Mouse (Mus musculus) neural tube, embryonic 14.5 days (tissue): ENCODE data around the gene Mrnip. TPM values are rescaled to one million over a fixed set of nuclear protein-coding genes. Genes with fewer than 3 reads are reported as not detected.

Experiments used
- ATAC-seq: fragments of 200-750 bp; cut with Nextera tagmentation; 2 replicates; pipeline ENCODE4 v1.8.0; 2017; ENCODE audit warnings: low read depth, mild to moderate bottlenecking, moderate TSS enrichment, moderate library complexity
- H3K27ac ChIP-seq: fragments of 300-500 bp; sonication (generic); 2 replicates; pipeline ENCODE4 v1.5.1; 2014; ENCODE audit warnings: low read depth, mild to moderate bottlenecking, control low read depth, low read length, moderate library complexity, mixed read lengths
- H3K27me3 ChIP-seq: fragments of 300-500 bp; sonication (generic); 2 replicates; pipeline ENCODE4 v1.6.1; 2014; ENCODE audit warnings: low read length; ENCODE audit not compliant: control insufficient read depth, insufficient read depth
- H3K36me3 ChIP-seq: fragments of 300-500 bp; sonication (generic); 2 replicates; pipeline ENCODE4 v1.6.1; 2014; ENCODE audit warnings: low read length, mixed read lengths; ENCODE audit not compliant: control insufficient read depth, insufficient read depth
- H3K4me1 ChIP-seq: fragments of 300-500 bp; sonication (generic); 2 replicates; pipeline ENCODE4 v1.6.1; 2014; ENCODE audit warnings: low read length; ENCODE audit not compliant: control insufficient read depth, insufficient read depth
- H3K4me2 ChIP-seq: fragments of 300-500 bp; sonication (generic); 2 replicates; pipeline ENCODE4 v1.6.1; 2014; ENCODE audit warnings: mild to moderate bottlenecking, low read depth, low read length, control low read depth
- H3K4me3 ChIP-seq: fragments of 300-500 bp; sonication (generic); 2 replicates; pipeline ENCODE4 v1.5.1; 2014; ENCODE audit warnings: low read depth, low read length, control low read depth, mixed read lengths
- H3K9ac ChIP-seq: fragments of 300-500 bp; sonication (generic); replicated peaks from 2 replicates; pipeline ENCODE4 v1.6.1; 2014; ENCODE audit warnings: low read depth, mild to moderate bottlenecking, control low read depth, low read length, mixed read lengths
- H3K9me3 ChIP-seq: fragments of 300-500 bp; sonication (generic); 2 replicates; pipeline ENCODE4 v1.6.1; 2016; ENCODE audit warnings: low read length; ENCODE audit not compliant: control insufficient read depth
- WGBS: fragments of 180-500 bp; shearing (Covaris S2); extraction: QIAGEN DNeasy Blood & Tissue Kit; methylation state at CpG from one replicate; pipeline ENCODE4 v1.1.7; 2014; 5-methylcytosine and 5-hydroxymethylcytosine counted together
- polyA plus RNA-seq: library from polyadenylated mRNA; unstranded; fragments of >200 nt; fragmentation: Nextera tagmentation; extraction: Ambion mirVana; gene quantifications from 2 replicates; pipeline ENCODE4 v1.2.1, GENCODE M21; 2014

The Mrnip gene
- polyA plus RNA-seq, 1 experiment from 2014 or later, result 48.3 TPM

GRCm38 (mm10) chr11:50233022-50233421 is 58.8 kb downstream of the Mrnip start:
- 99% methylated on average over 13 of the region's 13 CpGs for WGBS
- Histone ChIP-seq H3K27me3 (peaks cover 3% of the 10 kb centered on the region; the same call in 1 of the 2 replicates), H3K36me3 (peaks cover 39% of the 10 kb centered on the region), H3K4me1 (peaks cover 14% of the 10 kb centered on the region), H3K27ac (no peak overlapping the region), H3K9ac (no peak overlapping the region), H3K4me3 (no peak overlapping the region), H3K4me2 (no peak overlapping the region), H3K9me3 (no peaks in the 10 kb centered on the region)
- ATAC-seq, result no peak

DNA sequence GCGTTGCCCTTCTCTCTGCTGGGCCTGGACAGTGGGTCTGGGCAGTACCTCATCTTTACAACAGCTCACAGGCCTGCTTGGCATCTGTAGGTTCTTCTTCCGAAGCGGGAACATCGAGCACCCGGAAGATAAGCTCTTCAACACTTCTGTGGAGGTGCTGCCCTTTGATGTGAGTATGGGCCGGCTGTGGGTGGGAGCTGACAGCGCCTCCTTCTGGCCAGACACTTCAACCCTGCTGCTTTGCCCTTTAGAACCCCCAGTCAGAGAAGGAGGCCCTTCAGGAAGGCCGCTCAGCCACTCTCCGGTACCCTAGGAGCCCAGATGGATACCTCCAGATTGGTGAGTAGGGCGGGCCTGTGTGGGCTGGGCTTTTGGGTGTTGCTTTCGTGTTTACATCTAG is 59.7 kb downstream of the Mrnip start:
- Histone ChIP-seq H3K27me3 (peaks cover 11% of the 10 kb centered on the region), H3K4me2 (no peak overlapping the region), H3K9ac (no peak overlapping the region), H3K4me1 (peaks cover 14% of the 10 kb centered on the region; the same call in 1 of the 2 replicates), H3K9me3 (no peaks in the 10 kb centered on the region), H3K36me3 (peaks cover 39% of the 10 kb centered on the region), H3K27ac (no peak overlapping the region), H3K4me3 (no peak overlapping the region)
- WGBS, result 88% methylated on average over 11 of the region's 11 CpGs
- ATAC-seq, result no peak

DNA sequence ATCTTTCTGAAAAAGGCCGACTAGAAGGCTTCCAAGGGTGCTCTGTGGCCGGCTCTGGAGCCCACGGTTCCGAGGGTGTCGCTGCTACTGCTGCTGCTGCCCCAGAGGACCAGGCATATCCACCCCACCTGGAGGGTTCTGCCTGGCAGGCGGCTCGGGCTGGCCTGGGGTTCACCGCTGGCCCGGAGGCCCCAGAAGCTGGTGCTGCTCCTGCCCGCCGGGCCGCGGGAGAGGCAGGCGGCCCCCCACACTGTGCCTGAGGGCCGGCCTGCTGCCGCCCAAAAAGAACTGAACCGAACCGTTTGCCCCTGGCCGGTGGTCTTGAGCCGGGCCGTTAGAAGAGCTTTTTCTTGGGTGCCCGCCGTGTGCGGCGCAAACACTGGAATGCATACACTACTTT is 60.4 kb downstream of the Mrnip start:
- Histone ChIP-seq H3K4me3 (no peak overlapping the region), H3K4me2 (no peak overlapping the region), H3K27ac (no peak overlapping the region), H3K27me3 (peaks cover 12% of the 10 kb centered on the region), H3K4me1 (peaks cover 14% of the 10 kb centered on the region; the same call in 1 of the 2 replicates), H3K9me3 (no peaks in the 10 kb centered on the region), H3K36me3 (peaks cover 39% of the 10 kb centered on the region), H3K9ac (no peak overlapping the region)
- ATAC-seq, result no peak
- 94% methylated on average over 25 of the region's 25 CpGs for WGBS

- under 1% methylated on average over 25 of the region's 27 CpGs for WGBS
- ATAC-seq, result peak; percentile 87
- Histone ChIP-seq H3K36me3 (peaks cover 35% of the 10 kb centered on the region), H3K27me3 (peaks cover 12% of the 10 kb centered on the region), H3K4me1 (peaks cover 11% of the 10 kb centered on the region; the same call in 1 of the 2 replicates), H3K9me3 (no peaks in the 10 kb centered on the region), H3K27ac (no peak overlapping the region), H3K4me2 (peak overlapping the region; percentile 92), H3K4me3 (peak overlapping the region; percentile 48), H3K9ac (peak overlapping the region; percentile 48)
Observed at GRCm38 (mm10) chr11:50236540-50236936, 62.3 kb downstream of the Mrnip start.

- Histone ChIP-seq H3K4me3 (peak overlapping the region; percentile 48), H3K4me2 (peak overlapping the region; percentile 92), H3K4me1 (peaks cover 11% of the 10 kb centered on the region; the same call in 1 of the 2 replicates), H3K36me3 (peaks cover 29% of the 10 kb centered on the region), H3K9me3 (no peaks in the 10 kb centered on the region), H3K27ac (no peak overlapping the region), H3K27me3 (peaks cover 12% of the 10 kb centered on the region), H3K9ac (peak overlapping the region; percentile 48)
- peak; percentile 78 for ATAC-seq
- 2% methylated on average over 62 of the region's 66 CpGs for WGBS
Observed at GRCm38 (mm10) chr11:50236937-50237835, 62.9 kb downstream of the Mrnip start.

DNA sequence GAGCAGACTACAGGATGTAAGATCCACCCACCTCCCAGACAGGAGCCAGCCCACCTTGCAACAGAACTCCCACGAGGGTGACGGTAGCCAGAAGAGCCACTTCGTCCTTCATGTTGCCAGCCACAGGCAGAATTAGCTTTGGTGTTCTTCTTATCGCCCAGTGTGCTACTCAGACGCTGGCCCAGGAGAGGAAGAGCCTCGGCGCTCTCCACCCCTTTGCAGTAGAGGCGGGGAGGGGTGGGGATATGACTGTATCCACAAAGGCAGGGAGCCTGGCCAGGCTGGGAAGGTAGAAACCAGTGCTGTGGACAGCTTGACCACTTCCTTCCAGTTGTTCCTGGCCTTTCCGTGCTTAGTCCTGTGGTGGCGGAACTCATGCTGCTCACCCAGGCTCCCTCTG is 64.1 kb downstream of the Mrnip start, which contains the start of gene Ltc4s:
Ltc4s (minus strand) TSS at position 293 of the 400 bp plus-strand sequence.
- H3K4me3 ChIP-seq, result no peak within 1 kb of the TSS
- WGBS, result 43% methylated on average over 10 of the region's 10 CpGs
- no peak within 1 kb of the TSS for H3K9ac ChIP-seq

DNA sequence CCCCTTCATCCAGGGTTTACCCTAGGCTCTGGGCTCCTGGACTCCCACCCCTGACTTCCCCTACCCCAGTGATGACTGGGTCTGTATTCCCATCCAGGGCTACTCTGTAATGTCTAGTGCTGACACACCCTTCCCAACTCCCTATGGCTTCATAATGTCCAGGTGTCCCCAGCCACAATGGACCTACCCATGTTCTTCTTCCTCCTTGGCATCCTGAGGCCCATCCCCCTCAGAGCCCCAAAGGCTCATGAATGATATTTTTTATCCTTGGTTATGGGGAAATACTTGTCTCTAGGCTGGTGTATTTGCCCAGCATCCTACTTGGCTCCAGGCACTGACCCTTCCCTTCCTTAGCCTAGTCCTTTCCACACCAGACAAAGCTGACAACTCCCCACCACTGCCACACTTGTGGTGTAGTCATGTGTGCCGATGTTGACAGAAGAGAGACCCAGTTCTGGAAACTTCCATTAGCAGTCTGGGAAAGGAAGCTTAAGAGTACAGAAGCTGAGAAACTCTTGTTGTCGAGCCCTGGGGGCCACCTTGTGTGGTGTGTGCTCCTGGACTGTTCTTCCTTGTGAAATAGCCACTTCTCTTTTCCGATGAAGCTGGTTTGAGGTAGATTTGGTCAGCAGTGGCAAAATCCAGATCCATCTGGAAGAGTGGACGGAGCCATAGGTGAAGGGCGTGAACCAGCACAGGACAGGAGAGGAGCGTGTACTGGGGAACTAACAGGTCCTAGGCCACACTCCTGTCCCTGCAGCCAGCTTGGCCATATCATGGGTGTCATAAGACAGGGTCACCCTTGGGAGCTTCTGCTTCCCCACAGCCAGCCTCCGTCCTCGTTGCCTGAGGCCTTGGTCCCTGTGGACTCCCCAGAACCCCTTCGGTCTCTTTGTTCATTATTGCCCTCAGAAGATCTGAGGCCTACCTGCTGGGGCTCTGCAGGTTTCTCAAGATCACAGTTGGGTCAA is 64.9 kb downstream of the Mrnip start:
- 90% methylated on average over 9 of the region's 9 CpGs for WGBS
- H3K27me3 ChIP-seq, result peaks cover 12% of the 10 kb centered on the region
- no peak for ATAC-seq

More for the DNA sequence above, 64.1 kb downstream of the Mrnip start, which contains the start of gene Ltc4s:
- Histone ChIP-seq H3K4me2 (peak within 1 kb of the TSS; percentile 92; the same call in 1 of the 2 replicates), H3K36me3 (peaks cover 18% of the 10 kb centered on the region), H3K27me3 (peaks cover 12% of the 10 kb centered on the region), H3K27ac (no peak within 1 kb of the TSS), H3K4me1 (peaks cover 11% of the 10 kb centered on the region; the same call in 1 of the 2 replicates), H3K9me3 (no peaks in the 10 kb centered on the region)
- no peak for ATAC-seq

GRCm38 (mm10) chr11:50240235-50240911 is 66.1 kb downstream of the Mrnip start:
- 94% methylated on average over 7 of the region's 7 CpGs for WGBS

More for the DNA sequence above, 64.9 kb downstream of the Mrnip start:
- H3K9me3 ChIP-seq, result no peaks in the 10 kb centered on the region
- H3K27ac ChIP-seq, result no peak overlapping the region
- peaks cover 11% of the 10 kb centered on the region for H3K36me3 ChIP-seq
- H3K4me3 ChIP-seq, result no peak overlapping the region
- H3K4me1 ChIP-seq, result peaks cover 11% of the 10 kb centered on the region; the same call in 1 of the 2 replicates
- no peak overlapping the region for H3K9ac ChIP-seq
- H3K4me2 ChIP-seq, result no peak overlapping the region

More at GRCm38 (mm10) chr11:50240235-50240911, 66.1 kb downstream of the Mrnip start:
- Histone ChIP-seq H3K36me3 (no peaks in the 10 kb centered on the region), H3K4me3 (no peak overlapping the region), H3K9me3 (no peaks in the 10 kb centered on the region), H3K4me2 (no peak overlapping the region), H3K27ac (no peak overlapping the region), H3K4me1 (peaks cover 11% of the 10 kb centered on the region; the same call in 1 of the 2 replicates), H3K27me3 (peaks cover 12% of the 10 kb centered on the region), H3K9ac (no peak overlapping the region)
- no peak for ATAC-seq
